Mouse (Mus musculus): ENCODE results near the gene Cttnbp2nl.

The Cttnbp2nl gene

GRCm38 (mm10) chr3:104965991-104966554, 86.9 kb downstream of the Cttnbp2nl start:
- in situ Hi-C loops (cut with MboI, MseI): no loop called here

GRCm38 (mm10) chr3:104965070-104965855, 87.7 kb downstream of the Cttnbp2nl start:
- in situ Hi-C loops (cut with MboI, MseI): no loop called here

- in situ Hi-C loops (cut with MboI, MseI): loop anchor here (5.0 kb wide), 1 partner anchor 186 kb away; no protein-coding TSS in a partner anchor
Observed at GRCm38 (mm10) chr3:104963331-104964276, 89.3 kb downstream of the Cttnbp2nl start.

GRCm38 (mm10) chr3:104962866-104963265, 90.1 kb downstream of the Cttnbp2nl start:
- in situ Hi-C loops (cut with MboI, MseI): loop anchor here (5.0 kb wide), 1 partner anchor 186 kb away; no protein-coding TSS in a partner anchor

GRCm38 (mm10) chr3:104962141-104962611, 90.8 kb downstream of the Cttnbp2nl start:
- in situ Hi-C loops (cut with MboI, MseI): loop anchor here (5.0 kb wide), 1 partner anchor 185 kb away; no protein-coding TSS in a partner anchor

GRCm38 (mm10) chr3:104961066-104962059, 91.6 kb downstream of the Cttnbp2nl start, which contains the start of gene Wnt2b:
Wnt2b (minus strand) TSS chr3:104961921.
- in situ Hi-C loops (cut with MboI, MseI): loop anchor here (5.0 kb wide), 1 partner anchor 184 kb away; no protein-coding TSS in a partner anchor

GRCm38 (mm10) chr3:104960026-104961000, 92.6 kb downstream of the Cttnbp2nl start:
- in situ Hi-C loops (cut with MboI, MseI): loop anchor here (5.0 kb wide), 1 partner anchor 183 kb away; no protein-coding TSS in a partner anchor

GRCm38 (mm10) chr3:104956131-104956581, 96.8 kb downstream of the Cttnbp2nl start:
- in situ Hi-C loops (cut with MboI, MseI): loop anchor here (5.0 kb wide), 1 partner anchor 84 kb away; no protein-coding TSS in a partner anchor

GRCm38 (mm10) chr3:104954551-104954950, 98.4 kb downstream of the Cttnbp2nl start:
- in situ Hi-C loops (cut with MboI, MseI): no loop called here

GRCm38 (mm10) chr3:104954137-104954536, 98.8 kb downstream of the Cttnbp2nl start:
- in situ Hi-C loops (cut with MboI, MseI): no loop called here

- in situ Hi-C loops (cut with MboI, MseI): no loop called here
Observed at GRCm38 (mm10) chr3:104952891-104953670, 99.9 kb downstream of the Cttnbp2nl start.

Measured in T-helper 1 cell (primary cell).